Mouse (Mus musculus): ENCODE measurements around the gene Mrtfa. TPM values are rescaled to one million over a fixed set of nuclear protein-coding genes. Genes with fewer than 3 reads are reported as not detected.
A peak's percentile ranks its signal among the peaks of the same experiment; 100 is the strongest.
"Not testable (repeated sequence)": the region's sequence is repeated elsewhere in the genome, so short reads cannot be mapped to it uniquely, and the experiment has no call there.

Gene Mrtfa
- polyA plus RNA-seq, 1 experiment, result 16.0 TPM

- peak overlapping the region; percentile 88 for H3K27ac ChIP-seq (ENCODE audit: insufficient read depth, low read depth, low read length)
- WGBS, result 55% methylated on average over 3 of the region's 3 CpGs
- H3K27me3 ChIP-seq (replicated peaks; ENCODE audit: control insufficient read depth, insufficient read depth, low read length), result no peaks in the 10 kb centered on the region
- TF ChIP-seq POLR2A (IDR thresholded peaks at IDR 0.05; ENCODE audit: low read depth, low read length) (no peak), CTCF (conservative IDR thresholded peaks at IDR 0.05; ENCODE audit: insufficient read depth, insufficient read length, low read depth, low read length) (no peak)
- H3K4me3 ChIP-seq (ENCODE audit: insufficient read depth, low read depth, low read length), result no peak overlapping the region
- DNase-seq, result peak; percentile 90
- H3K36me3 ChIP-seq (ENCODE audit: control insufficient read depth, insufficient read depth, low read length), result no peaks in the 10 kb centered on the region
- H3K4me1 ChIP-seq (ENCODE audit: control insufficient read depth, insufficient read depth, low read length), result peaks cover 8% of the 10 kb centered on the region; the same call in 1 of the 2 replicates
Measured at GRCm38 (mm10) chr15:81229791-81230190, 39.2 kb upstream of the Mrtfa start.

GRCm38 (mm10) chr15:81228258-81228657, 37.7 kb upstream of the Mrtfa start:
- Histone ChIP-seq H3K36me3 (ENCODE audit: control insufficient read depth, insufficient read depth, low read length) (no peaks in the 10 kb centered on the region), H3K4me3 (ENCODE audit: insufficient read depth, low read depth, low read length) (no peak overlapping the region), H3K27me3 (replicated peaks; ENCODE audit: control insufficient read depth, insufficient read depth, low read length) (no peaks in the 10 kb centered on the region), H3K27ac (ENCODE audit: insufficient read depth, low read depth, low read length) (no peak overlapping the region), H3K4me1 (ENCODE audit: control insufficient read depth, insufficient read depth, low read length) (peaks cover 8% of the 10 kb centered on the region; the same call in 1 of the 2 replicates)
- no peak for TF ChIP-seq CTCF (conservative IDR thresholded peaks at IDR 0.05; ENCODE audit: insufficient read depth, insufficient read length, low read depth, low read length)
- no peak for TF ChIP-seq POLR2A (IDR thresholded peaks at IDR 0.05; ENCODE audit: low read depth, low read length)
- WGBS, result 95% methylated on average over 3 of the region's 3 CpGs
- DNase-seq, result no peak

GRCm38 (mm10) chr15:81227275-81227674, 36.7 kb upstream of the Mrtfa start:
- H3K27me3 ChIP-seq (replicated peaks; ENCODE audit: control insufficient read depth, insufficient read depth, low read length), result no peaks in the 10 kb centered on the region
- 86% methylated on average over 3 of the region's 3 CpGs for WGBS
- no peak for DNase-seq
- TF ChIP-seq POLR2A (IDR thresholded peaks at IDR 0.05; ENCODE audit: low read depth, low read length) (no peak), CTCF (conservative IDR thresholded peaks at IDR 0.05; ENCODE audit: insufficient read depth, insufficient read length, low read depth, low read length) (no peak)
- no peak overlapping the region for H3K27ac ChIP-seq (ENCODE audit: insufficient read depth, low read depth, low read length)
- peaks cover 8% of the 10 kb centered on the region; the same call in 1 of the 2 replicates for H3K4me1 ChIP-seq (ENCODE audit: control insufficient read depth, insufficient read depth, low read length)
- no peak overlapping the region for H3K4me3 ChIP-seq (ENCODE audit: insufficient read depth, low read depth, low read length)
- H3K36me3 ChIP-seq (ENCODE audit: control insufficient read depth, insufficient read depth, low read length), result no peaks in the 10 kb centered on the region

GRCm38 (mm10) chr15:81226796-81227195, 36.2 kb upstream of the Mrtfa start:
- TF ChIP-seq POLR2A (IDR thresholded peaks at IDR 0.05; ENCODE audit: low read depth, low read length), result no peak
- TF ChIP-seq CTCF (conservative IDR thresholded peaks at IDR 0.05; ENCODE audit: insufficient read depth, insufficient read length, low read depth, low read length), result no peak
- WGBS, result 88% methylated on average over 4 of the region's 4 CpGs
- Histone ChIP-seq H3K27ac (ENCODE audit: insufficient read depth, low read depth, low read length) (no peak overlapping the region), H3K4me1 (ENCODE audit: control insufficient read depth, insufficient read depth, low read length) (peaks cover 8% of the 10 kb centered on the region; the same call in 1 of the 2 replicates), H3K36me3 (ENCODE audit: control insufficient read depth, insufficient read depth, low read length) (no peaks in the 10 kb centered on the region), H3K4me3 (ENCODE audit: insufficient read depth, low read depth, low read length) (no peak overlapping the region), H3K27me3 (replicated peaks; ENCODE audit: control insufficient read depth, insufficient read depth, low read length) (no peaks in the 10 kb centered on the region)
- no peak for DNase-seq

GRCm38 (mm10) chr15:81225732-81226131, 35.2 kb upstream of the Mrtfa start:
- H3K4me3 ChIP-seq (ENCODE audit: insufficient read depth, low read depth, low read length), result no peak overlapping the region
- H3K27ac ChIP-seq (ENCODE audit: insufficient read depth, low read depth, low read length), result no peak overlapping the region
- TF ChIP-seq CTCF (conservative IDR thresholded peaks at IDR 0.05; ENCODE audit: insufficient read depth, insufficient read length, low read depth, low read length), result no peak
- no peak for TF ChIP-seq POLR2A (IDR thresholded peaks at IDR 0.05; ENCODE audit: low read depth, low read length)
- no peaks in the 10 kb centered on the region for H3K36me3 ChIP-seq (ENCODE audit: control insufficient read depth, insufficient read depth, low read length)
- peaks cover 7% of the 10 kb centered on the region; the same call in 1 of the 2 replicates for H3K4me1 ChIP-seq (ENCODE audit: control insufficient read depth, insufficient read depth, low read length)
- no peaks in the 10 kb centered on the region for H3K27me3 ChIP-seq (replicated peaks; ENCODE audit: control insufficient read depth, insufficient read depth, low read length)
- WGBS, result 60% methylated on average over 6 of the region's 6 CpGs
- no peak for DNase-seq

- Histone ChIP-seq H3K4me1 (ENCODE audit: control insufficient read depth, insufficient read depth, low read length) (peaks cover 1% of the 10 kb centered on the region; the same call in 1 of the 2 replicates), H3K27ac (ENCODE audit: insufficient read depth, low read depth, low read length) (no peak overlapping the region), H3K4me3 (ENCODE audit: insufficient read depth, low read depth, low read length) (no peak overlapping the region), H3K36me3 (ENCODE audit: control insufficient read depth, insufficient read depth, low read length) (no peaks in the 10 kb centered on the region), H3K27me3 (replicated peaks; ENCODE audit: control insufficient read depth, insufficient read depth, low read length) (no peaks in the 10 kb centered on the region)
- TF ChIP-seq POLR2A (IDR thresholded peaks at IDR 0.05; ENCODE audit: low read depth, low read length) (no peak), CTCF (conservative IDR thresholded peaks at IDR 0.05; ENCODE audit: insufficient read depth, insufficient read length, low read depth, low read length) (no peak)
- WGBS, result 89% methylated on average over 10 of the region's 10 CpGs
- DNase-seq, result no peak
Measured at GRCm38 (mm10) chr15:81225016-81225415, 34.5 kb upstream of the Mrtfa start.

GRCm38 (mm10) chr15:81221446-81221845, 30.9 kb upstream of the Mrtfa start:
- WGBS, result 68% methylated on average over 6 of the region's 6 CpGs
- no peak for DNase-seq
- no peaks in the 10 kb centered on the region for H3K36me3 ChIP-seq (ENCODE audit: control insufficient read depth, insufficient read depth, low read length)

GRCm38 (mm10) chr15:81220051-81220450, 29.5 kb upstream of the Mrtfa start:
- H3K36me3 ChIP-seq (ENCODE audit: control insufficient read depth, insufficient read depth, low read length); H3K27ac ChIP-seq (ENCODE audit: insufficient read depth, low read depth, low read length); H3K4me1 ChIP-seq (ENCODE audit: control insufficient read depth, insufficient read depth, low read length); H3K4me3 ChIP-seq (ENCODE audit: insufficient read depth, low read depth, low read length); H3K27me3 ChIP-seq (replicated peaks; ENCODE audit: control insufficient read depth, insufficient read depth, low read length); DNase-seq: not testable (repeated sequence)
- 74% methylated on average over 8 of the region's 8 CpGs for WGBS

More at GRCm38 (mm10) chr15:81221446-81221845, 30.9 kb upstream of the Mrtfa start:
- Histone ChIP-seq H3K27ac (ENCODE audit: insufficient read depth, low read depth, low read length) (no peak overlapping the region), H3K4me1 (ENCODE audit: control insufficient read depth, insufficient read depth, low read length) (no peaks in the 10 kb centered on the region), H3K4me3 (ENCODE audit: insufficient read depth, low read depth, low read length) (no peak overlapping the region), H3K27me3 (replicated peaks; ENCODE audit: control insufficient read depth, insufficient read depth, low read length) (no peaks in the 10 kb centered on the region)
- TF ChIP-seq POLR2A (IDR thresholded peaks at IDR 0.05; ENCODE audit: low read depth, low read length), result no peak
- TF ChIP-seq CTCF (conservative IDR thresholded peaks at IDR 0.05; ENCODE audit: insufficient read depth, insufficient read length, low read depth, low read length), result no peak
